Mouse (Mus musculus) olfactory bulb, adult 2 months (tissue): ENCODE results near the gene Dlgap1.

ENCODE experiments used
- CTCF ChIP-seq: fragments of 200-500 bp; IDR thresholded peaks from 2 replicates; pipeline ENCODE4 v1.5.1; 2012; ENCODE audit warnings: low read depth, mild to moderate bottlenecking, low read length, moderate library complexity; ENCODE audit not compliant: insufficient read depth
- POLR2A ChIP-seq: fragments of 200-500 bp; IDR thresholded peaks from 2 replicates; pipeline ENCODE4 v1.6.1; 2012; ENCODE audit warnings: mild to moderate bottlenecking, low read depth, low read length, moderate library complexity; ENCODE audit not compliant: insufficient read depth

GRCm38 (mm10) chr17:70673985-70674384, 705.1 kb downstream of the Dlgap1 start:
- no peak for TF ChIP-seq CTCF
- TF ChIP-seq POLR2A = no peak
